Mouse (Mus musculus) activated CD4-positive, CD25-positive, alpha-beta regulatory T cell, adult 4 months (primary cell): ENCODE measurements around the gene Slc22a30. TPM values are rescaled to one million over a fixed set of nuclear protein-coding genes. Genes with fewer than 3 reads are reported as not detected.
"Not testable (repeated sequence)": the region's sequence is repeated elsewhere in the genome, so short reads cannot be mapped to it uniquely, and the experiment has no call there.

Source experiments
- ATAC-seq: one replicate; pipeline ENCODE4 v1.8.0; 2017
- polyA plus RNA-seq, 2 experiments: library from polyadenylated mRNA; unstranded; fragments of 100-300 nt; shearing (Covaris generic); gene quantifications; one replicate each; pipeline ENCODE4 v1.2.1; 2017

Gene Slc22a30
- polyA plus RNA-seq: not detected

GRCm38 (mm10) chr19:8405011-8405410 lies at the start of gene Slc22a30:
Slc22a30 (minus strand) TSS chr19:8405111.
- not testable (repeated sequence) for ATAC-seq

- no peak for ATAC-seq
Measured at GRCm38 (mm10) chr19:8448321-8448720, 43.4 kb upstream of the Slc22a30 start.

GRCm38 (mm10) chr19:8447516-8447915 lies 42.6 kb upstream of the Slc22a30 start:
- ATAC-seq: no peak

GRCm38 (mm10) chr19:8431051-8431662 lies 26.2 kb upstream of the Slc22a30 start:
- ATAC-seq: no peak

- ATAC-seq: not testable (repeated sequence)
Measured at GRCm38 (mm10) chr19:8407290-8408021, 2.5 kb upstream of the Slc22a30 start.

Other genes with a start within 250 kb of the Slc22a30 start
- under 1 TPM in 1 of 2 experiments, not detected in 1; 0.28 TPM for gene Slc22a29, start 186.2 kb downstream of the Slc22a30 start, polyA plus RNA-seq
- under 1 TPM in 1 of 2 experiments, not detected in 1; 0.40 TPM for gene Slc22a8, start 186.1 kb upstream of the Slc22a30 start, polyA plus RNA-seq
- not detected for gene Slc22a6, start 212.9 kb upstream of the Slc22a30 start, polyA plus RNA-seq